Mouse (Mus musculus) E14TG2a.4 (cell line): ENCODE data around the gene Sbf1.

Experiments
- CTCF ChIP-seq: conservative IDR thresholded peaks from 2 replicates; pipeline ENCODE4 v1.5.1; 2014; ENCODE audit warnings: low read length
- POU5F1 ChIP-seq: IDR thresholded peaks from 2 replicates; pipeline ENCODE4 v1.6.1; 2014; ENCODE audit warnings: low read length, borderline replicate concordance

GRCm38 (mm10) chr15:89352795-89353194, 37.7 kb upstream of the Sbf1 start:
- TF ChIP-seq CTCF (no peak), POU5F1 (no peak)
